Mouse (Mus musculus) E14TG2a.4 (cell line): ENCODE data around the gene Pspc1.

Experiments
- CTCF ChIP-seq: conservative IDR thresholded peaks from 2 replicates; pipeline ENCODE4 v1.5.1; 2014; ENCODE audit warnings: low read length
- NANOG ChIP-seq: IDR thresholded peaks from 2 replicates; pipeline ENCODE4 v1.6.1; 2014; ENCODE audit warnings: borderline replicate concordance, low read length, mixed read lengths

GRCm38 (mm10) chr14:56777360-56778136 lies 568 bp downstream of the Pspc1 start:
- TF ChIP-seq CTCF, result no peak
- no peak for TF ChIP-seq NANOG
